Mouse (Mus musculus) lung, adult 2 months (tissue): Measurements from ENCODE around the gene Tgif1. TPM values are rescaled to one million over a fixed set of nuclear protein-coding genes. Genes with fewer than 3 reads are reported as not detected.

Experiments
- DNase-seq: peaks from one replicate; pipeline ENCODE4 v3.0.0; 2022
- H3K4me1 ChIP-seq: fragments of 200-500 bp; 2 replicates; pipeline ENCODE4 v1.6.1; 2011; ENCODE audit warnings: low read length; ENCODE audit not compliant: control insufficient read depth, insufficient read depth
- H3K4me3 ChIP-seq: fragments of 200-500 bp; replicated peaks from 2 replicates; pipeline ENCODE3; 2011; ENCODE audit warnings: low read depth, mild to moderate bottlenecking, control low read depth, low read length; ENCODE audit errors: extremely low read depth
- CTCF ChIP-seq: fragments of 200-500 bp; IDR thresholded peaks from 2 replicates; pipeline ENCODE4 v1.5.1; 2011; ENCODE audit warnings: mild to moderate bottlenecking, low read length, control low read depth; ENCODE audit not compliant: insufficient read depth
- POLR2A ChIP-seq: fragments of 200-500 bp; IDR thresholded peaks from 2 replicates; pipeline ENCODE4 v1.6.1; 2011; ENCODE audit warnings: low read depth, mild to moderate bottlenecking, control low read depth, low read length, borderline replicate concordance; ENCODE audit errors: extremely low read depth
- WGBS: fragments of 180-500 bp; shearing (Covaris S2); methylation state at CpG from one replicate; pipeline ENCODE4 v1.1.7; 2018; 5-methylcytosine and 5-hydroxymethylcytosine counted together
- polyA plus RNA-seq: library from polyadenylated mRNA; depleted of rRNA; stranded (reverse); fragments of >200 nt; gene quantifications from 2 replicates; pipeline ENCODE4 v1.2.3, GENCODE M21; 2012; rRNA removed

Gene Tgif1
- polyA plus RNA-seq, 1 experiment, result 25.2 TPM

DNA sequence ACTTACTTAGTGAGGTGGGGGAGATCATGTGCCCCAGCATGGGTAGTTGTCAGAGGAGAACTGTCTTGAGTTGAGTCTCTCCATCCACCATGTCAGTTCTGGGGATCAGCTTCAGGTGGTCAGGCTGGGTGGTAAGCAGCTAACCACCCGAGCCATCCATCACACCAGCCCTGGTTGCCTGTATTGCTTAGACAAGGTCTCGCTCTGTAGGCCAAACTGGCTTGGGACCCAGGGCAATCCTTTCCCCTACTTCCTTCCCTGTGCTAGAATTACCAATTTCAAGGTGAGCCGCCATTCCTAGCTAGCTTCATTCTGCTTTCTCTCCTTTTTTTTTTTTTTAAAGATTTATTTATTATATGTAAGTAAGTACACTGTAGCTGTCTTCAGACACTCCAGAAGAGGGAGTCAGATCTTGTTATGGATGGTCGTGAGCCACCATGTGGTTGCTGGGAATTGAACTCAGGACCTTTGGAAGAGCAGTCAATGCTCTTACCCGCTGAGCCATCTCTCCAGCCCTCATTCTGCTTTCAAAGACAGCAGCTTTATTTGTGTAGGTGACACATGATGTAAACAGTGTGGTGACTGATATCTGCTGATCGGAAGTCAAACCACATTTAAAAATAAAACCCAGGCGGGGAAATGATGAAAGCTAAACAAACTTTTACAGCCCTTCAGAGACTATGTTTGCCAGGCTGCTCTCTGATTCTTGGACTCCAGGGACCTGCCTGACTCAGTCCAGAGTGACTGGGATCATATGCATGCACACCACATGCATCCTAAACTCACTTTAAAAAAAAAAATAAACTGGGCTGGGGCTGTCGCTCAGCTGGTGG lies 56.2 kb downstream of the Tgif1 start:
- 41% methylated on average over 8 of the region's 8 CpGs for WGBS
- H3K4me1 ChIP-seq, result no peaks in the 10 kb centered on the region
- H3K4me3 ChIP-seq, result no peak overlapping the region
- no peak for DNase-seq
- TF ChIP-seq CTCF, result no peak
- no peak for TF ChIP-seq POLR2A

DNA sequence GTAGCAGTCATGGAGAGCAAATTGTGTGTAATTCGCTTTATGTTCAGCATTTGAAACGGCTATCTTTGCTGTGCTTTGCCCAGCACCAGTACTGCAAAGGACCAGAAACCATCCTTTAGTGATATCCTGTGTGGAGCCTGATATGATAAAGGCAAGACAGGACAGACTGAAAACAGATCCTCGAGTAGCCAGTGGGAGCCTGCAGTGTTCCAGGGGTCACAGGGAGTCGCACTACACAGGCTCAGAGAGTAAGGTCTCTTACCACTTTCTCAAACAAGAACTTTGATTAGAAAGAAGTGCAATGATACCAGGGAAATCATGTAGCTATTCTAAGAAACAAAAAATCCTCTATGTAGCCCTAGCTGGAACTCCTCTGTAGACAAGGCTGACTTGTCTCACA lies 58.1 kb downstream of the Tgif1 start:
- H3K4me1 ChIP-seq, result no peaks in the 10 kb centered on the region
- H3K4me3 ChIP-seq, result no peak overlapping the region
- WGBS, result 79% methylated on average over 4 of the region's 4 CpGs
- no peak for DNase-seq
- TF ChIP-seq POLR2A (no peak), CTCF (no peak)

DNA sequence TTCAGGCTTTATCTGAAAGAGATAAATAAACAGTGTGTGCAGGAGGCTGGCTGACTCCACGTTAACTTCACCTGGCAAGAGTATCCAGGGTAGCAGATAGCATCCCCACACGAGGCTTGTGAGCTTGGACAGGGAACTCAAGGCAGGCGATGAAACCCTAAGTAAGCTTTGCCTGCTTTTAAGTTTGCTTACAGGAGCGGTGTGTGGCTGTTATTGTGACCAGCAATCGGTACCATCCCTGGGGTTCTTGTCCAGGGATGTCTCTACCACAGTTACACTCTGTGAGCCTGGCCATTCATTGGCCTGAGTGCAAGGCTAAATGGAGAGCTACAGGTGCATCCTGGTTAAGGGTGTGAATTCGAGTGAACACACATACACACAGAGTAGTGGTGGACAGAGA lies 58.6 kb downstream of the Tgif1 start:
- DNase-seq, result no peak
- 48% methylated on average over 6 of the region's 6 CpGs for WGBS
- TF ChIP-seq CTCF, result no peak
- TF ChIP-seq POLR2A, result no peak
- no peaks in the 10 kb centered on the region for H3K4me1 ChIP-seq
- H3K4me3 ChIP-seq, result no peak overlapping the region

DNA sequence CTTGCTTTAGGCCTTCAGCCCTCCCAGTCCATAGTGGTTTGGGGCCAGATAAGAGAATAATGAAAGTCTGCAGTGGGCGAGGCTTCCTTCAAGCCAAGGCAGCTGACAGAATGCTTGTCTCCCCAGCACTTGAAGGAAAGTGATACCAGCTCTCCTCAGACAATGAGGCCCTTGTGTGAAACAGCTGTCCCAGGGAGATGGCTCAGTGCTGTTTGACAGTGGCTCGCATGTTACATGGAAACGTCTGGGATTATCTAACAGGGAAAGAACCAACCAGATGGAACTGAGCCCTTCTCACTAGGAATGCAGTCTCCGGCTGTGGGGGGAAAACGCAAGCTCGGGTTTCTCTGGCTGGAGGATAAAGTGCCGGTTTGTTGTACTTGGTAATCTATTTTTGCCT lies 59.1 kb downstream of the Tgif1 start:
- Histone ChIP-seq H3K4me1 (no peaks in the 10 kb centered on the region), H3K4me3 (no peak overlapping the region)
- WGBS, result 44% methylated on average over 7 of the region's 7 CpGs
- TF ChIP-seq POLR2A (no peak), CTCF (no peak)
- no peak for DNase-seq

Other genes with a start within 250 kb of the Tgif1 start
- 6.3 and 18.6 TPM in 2 replicates for gene Myom1, start 149.1 kb upstream of the Tgif1 start, polyA plus RNA-seq
- gene Myl12a, start 149.3 kb upstream of the Tgif1 start, polyA plus RNA-seq, result 219 and 296 TPM in 2 replicates